Mouse (Mus musculus): Measurements from ENCODE around the gene Slc22a22. TPM values are rescaled to one million over a fixed set of nuclear protein-coding genes. Genes with fewer than 3 reads are reported as not detected.
"Not testable (repeated sequence)": the region's sequence is repeated elsewhere in the genome, so short reads cannot be mapped to it uniquely, and the experiment has no call there.

Slc22a22 gene
- total RNA-seq, 4 experiments from 2014 or later = not detected

DNA sequence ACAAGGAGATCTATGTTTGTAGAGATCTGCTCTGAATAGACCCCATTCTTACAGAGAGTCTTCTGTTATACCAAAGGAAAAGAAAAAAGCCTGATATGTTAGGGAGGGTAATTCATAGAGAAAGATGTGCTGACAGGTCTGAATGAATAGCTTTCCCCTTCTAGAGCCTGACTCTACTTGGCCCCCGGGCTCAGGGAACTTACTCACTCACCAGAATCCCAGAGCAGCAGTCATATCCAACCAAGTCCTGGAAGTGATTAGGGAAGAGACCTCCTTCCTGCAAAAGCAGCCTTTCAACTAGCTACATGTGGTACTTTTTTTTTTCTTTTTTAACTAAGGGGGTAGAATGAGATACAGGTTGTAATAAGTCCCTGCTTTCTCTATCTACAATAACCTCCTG is 111.0 kb downstream of the Slc22a22 start:
- DNase-seq = no peak

DNA sequence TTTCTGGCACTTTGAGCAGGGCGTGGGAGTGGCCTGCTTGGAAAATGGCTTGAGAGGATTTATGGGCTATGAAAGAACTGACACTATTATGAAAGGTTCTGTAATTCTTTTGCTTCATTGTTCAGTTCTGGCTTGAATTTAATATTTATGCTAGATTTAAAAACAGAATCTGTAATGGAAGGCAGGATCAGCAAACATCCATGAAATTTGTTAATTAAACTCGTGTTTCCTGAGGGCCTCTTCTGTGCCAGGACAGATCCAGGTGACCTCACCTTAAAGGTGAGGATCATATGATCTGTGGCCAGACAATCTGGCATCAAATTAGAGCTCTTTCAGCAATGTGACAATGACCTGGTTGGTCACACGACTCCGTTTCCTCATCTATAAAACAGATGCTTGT is 122.1 kb downstream of the Slc22a22 start:
- DNase-seq = no peak

DNA sequence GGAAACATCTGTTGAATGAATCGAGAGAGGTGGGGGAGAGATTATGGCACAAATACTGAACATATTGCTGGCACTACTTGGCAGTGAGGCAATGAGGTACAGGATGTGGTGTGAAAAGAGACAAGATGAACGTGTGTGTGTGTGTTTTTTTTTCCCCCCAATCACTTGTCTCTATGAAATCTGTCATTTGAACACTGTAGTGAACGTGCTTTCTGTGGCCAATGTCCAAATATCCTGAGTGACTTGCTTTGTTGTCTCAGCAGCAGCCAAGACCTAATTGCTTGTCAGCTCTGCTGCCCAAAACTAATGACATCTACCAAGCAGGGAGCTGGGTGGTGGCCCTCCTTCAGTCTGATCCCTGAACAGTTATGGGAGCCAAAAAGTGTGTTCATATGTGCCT is 136.9 kb downstream of the Slc22a22 start:
- DNase-seq = no peak

DNA sequence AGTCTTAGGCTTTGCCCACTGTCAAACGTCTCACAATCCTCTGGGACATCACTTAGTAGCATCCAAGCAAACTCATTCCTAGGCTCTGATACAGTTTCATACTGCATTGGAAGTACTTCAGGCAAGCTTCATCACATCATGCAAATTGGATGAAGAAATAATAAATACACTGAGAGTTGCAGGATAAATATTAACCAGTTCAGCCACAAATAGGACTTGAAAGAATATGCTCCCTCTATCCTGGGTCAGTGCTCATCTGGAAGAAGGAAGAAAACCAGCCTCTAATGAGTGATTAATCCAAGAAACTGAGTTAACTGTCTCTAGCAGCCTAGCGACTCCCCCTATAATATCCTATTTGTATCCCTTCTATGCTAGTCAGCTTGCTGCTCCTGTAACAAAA is 146.1 kb downstream of the Slc22a22 start:
- no peak for DNase-seq

DNA sequence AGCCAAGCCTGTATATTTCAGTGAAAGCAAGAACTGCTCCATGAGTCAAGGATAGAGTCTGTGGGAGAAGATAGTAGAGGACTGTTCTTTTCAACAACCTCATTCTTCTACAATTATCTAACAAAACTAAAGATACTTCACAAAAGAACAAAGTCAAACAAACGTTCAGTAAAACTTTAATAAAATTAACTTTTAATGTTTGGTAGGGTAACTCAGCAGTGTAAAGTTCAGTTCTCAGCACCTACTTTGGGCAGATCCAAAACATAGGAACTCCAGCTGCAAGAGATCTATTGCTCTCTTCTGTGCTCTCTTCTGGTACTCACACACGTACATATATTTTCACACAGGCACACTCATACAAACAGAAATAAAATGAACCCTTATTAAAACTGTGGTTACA is 159.4 kb downstream of the Slc22a22 start:
- DNase-seq = no peak

DNA sequence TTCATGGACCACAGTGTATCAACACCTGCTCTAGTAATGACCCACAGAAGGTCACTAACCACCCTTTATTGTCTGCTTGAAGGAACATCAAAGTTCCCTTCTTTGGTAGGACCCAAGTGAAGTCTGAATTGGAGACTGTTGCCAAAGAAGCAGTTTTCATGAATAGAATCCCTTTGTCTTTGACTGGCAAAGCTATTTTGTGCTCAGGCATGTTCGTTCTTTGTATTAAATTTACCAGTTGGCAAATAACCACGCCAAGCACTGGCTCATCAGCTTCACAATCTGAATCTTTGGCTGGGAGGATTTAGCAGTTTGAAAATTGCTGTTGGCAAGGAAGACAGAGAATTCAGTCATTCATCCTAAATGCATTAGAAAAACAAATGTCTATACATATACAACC is 160.9 kb downstream of the Slc22a22 start:
- no peak for DNase-seq

DNA sequence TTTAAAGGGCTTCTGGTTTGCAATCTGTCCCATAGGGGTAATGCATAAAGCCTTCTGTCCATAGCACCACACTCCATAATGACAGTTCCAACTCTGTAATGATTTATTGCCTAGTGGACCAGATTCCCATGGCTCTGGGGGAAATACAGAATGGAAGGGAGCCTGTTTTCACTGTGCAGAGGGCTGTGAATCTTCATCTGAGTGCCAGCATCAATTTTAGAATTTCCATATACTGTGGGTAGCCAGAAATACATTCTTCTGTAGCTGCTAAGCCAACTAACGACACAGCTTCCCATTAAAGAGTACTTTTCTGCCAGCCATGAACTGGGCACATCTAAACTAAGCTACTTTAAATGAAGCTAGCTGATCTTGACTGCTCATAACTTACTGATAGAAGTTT is 174.7 kb downstream of the Slc22a22 start:
- DNase-seq = no peak

DNA sequence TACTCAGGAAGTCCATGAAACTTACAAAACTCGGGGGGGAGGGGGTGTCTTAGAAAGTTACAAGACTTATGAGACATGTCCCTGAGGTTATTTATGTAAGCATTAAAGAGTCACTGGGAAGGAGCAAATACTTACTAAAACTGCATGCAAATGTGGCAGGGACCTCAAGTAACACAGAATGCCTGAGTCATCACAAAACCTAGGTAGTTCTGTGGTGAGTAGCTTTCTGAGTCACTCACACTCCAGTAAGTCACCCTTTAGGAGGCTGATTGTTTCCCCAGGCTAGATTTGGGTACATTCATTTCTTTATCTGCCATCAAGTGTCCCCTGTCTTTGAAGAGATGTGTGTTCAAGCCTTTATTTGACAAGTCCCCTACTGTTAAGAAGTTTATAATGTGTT is 198.9 kb downstream of the Slc22a22 start:
- DNase-seq = no peak

DNA sequence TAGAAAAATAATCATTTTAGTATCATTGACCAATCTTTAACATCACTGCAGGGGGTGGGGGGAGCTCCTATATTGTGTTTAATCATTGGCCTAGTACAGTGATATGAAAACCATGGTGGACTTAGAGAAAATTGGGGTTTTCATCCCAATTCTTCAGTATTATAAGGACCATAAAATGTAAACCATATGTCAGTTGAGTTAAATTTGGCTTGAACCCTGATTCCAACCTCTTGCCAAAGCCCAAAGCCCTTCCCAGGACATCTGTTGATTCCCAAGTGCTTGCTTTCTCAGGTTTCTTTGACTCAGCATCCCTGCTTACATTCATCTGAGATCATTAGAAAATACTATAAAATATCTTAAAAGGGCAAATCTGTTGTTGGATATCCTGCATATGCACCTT is 201.0 kb downstream of the Slc22a22 start:
- DNase-seq = no peak

DNA sequence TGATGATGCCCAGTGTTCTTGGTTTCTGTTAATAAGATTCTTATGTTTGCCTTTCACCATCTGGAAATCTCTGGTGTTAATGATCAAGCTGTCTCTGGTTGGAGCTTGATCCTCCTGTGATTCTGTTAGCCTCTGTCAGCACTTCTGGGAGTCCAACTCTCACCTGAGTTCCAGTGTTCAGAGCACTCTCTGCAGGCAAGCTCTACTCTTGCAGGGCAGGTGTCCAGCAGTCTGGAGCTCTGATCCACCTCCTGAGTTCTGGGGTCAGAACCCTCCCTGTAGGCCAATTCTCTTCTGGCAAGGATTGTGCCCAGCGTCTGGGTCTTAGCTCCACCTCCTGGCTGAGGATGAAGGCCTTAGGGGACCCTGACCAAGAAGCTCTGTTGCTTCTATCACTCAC is 237.4 kb downstream of the Slc22a22 start:
- DNase-seq = not testable (repeated sequence)

DNA sequence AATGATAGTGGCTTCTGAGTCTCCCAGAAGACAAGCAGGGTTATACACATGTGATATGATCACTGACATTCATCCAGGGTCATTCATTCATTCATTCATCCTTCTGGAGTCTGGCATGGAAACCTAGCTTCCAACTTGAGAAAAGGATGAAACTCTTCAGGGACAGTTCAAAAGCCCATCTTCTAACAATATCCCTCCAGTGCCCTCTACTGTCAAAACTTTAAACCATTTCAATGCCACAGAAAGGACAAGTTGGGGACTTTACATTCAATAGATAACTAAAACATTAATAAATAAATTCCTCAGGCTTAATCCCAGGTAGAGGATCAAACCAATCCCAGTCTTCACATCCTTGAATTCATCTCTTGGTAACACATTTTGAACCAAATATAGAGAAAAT is 247.0 kb downstream of the Slc22a22 start:
- DNase-seq = no peak

DNA sequence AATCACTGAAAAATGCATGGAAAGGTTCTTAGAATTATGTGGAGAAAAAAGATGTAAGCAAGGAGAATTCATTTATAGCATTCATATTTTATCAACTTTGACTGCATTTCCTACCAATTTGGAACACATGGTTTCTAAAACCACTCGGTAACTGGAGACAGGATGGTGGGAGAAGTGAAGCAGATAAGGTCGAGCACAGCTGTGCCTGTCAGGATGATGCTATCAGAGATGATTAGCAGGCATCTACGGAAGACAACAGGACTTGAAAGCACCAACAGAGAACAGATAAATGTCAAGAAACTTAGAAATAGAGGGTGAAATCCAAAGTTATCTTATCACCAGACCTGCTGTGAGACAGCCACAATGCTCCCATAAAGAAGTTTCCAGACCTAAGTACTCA is 272.1 kb downstream of the Slc22a22 start:
- DNase-seq = no peak

DNA sequence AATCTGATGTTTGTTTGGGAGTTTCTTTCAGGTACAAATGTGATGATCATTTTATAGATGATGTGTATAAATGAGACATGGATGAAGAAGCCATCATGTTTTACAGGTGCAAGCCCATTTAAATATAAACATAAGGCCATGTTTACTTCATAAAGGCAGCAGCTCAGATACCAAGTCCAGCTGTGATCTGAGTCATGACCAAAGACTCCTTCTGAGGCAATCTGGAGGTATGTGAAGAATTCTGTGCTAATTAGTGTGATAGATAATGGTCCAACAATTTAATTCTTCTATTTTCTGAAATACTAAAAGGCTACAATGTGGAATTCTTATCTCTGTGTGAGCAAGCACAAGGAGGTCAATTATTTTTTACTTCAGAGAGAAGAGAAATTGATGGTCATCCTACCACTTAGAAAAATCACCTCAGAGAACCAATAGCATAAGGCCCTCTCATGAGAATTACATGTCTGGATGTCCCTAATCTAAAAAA is 272.9 kb downstream of the Slc22a22 start:
- no peak for DNase-seq

Measured in adrenal gland, adult 8-10 months (tissue).